Mouse (Mus musculus) MEL (cell line): ENCODE measurements at regions not wholly inside any gene's neighbourhood (a gene's known extent, or its start where the extent isn't known, plus 50 kb on each side); places are given as distances from the start of the nearest gene placed in this dataset.

ENCODE experiments used
- DNase-seq: peaks from one replicate; pipeline ENCODE4 v3.0.0; 2011; ENCODE audit warnings: low read depth, low spot score
- H3K27ac ChIP-seq: 2 replicates; pipeline ENCODE4 v1.5.1; 2012; ENCODE audit warnings: low read depth, mild to moderate bottlenecking, control low read depth, low read length, moderate library complexity; ENCODE audit not compliant: control insufficient read depth
- H3K27me3 ChIP-seq, 2 experiments: fragments of 150-350 bp in 1 of 2; sonication (generic) in 1 of 2; 2 replicates each; pipeline ENCODE4 v1.6.1; 2012; ENCODE audit warnings: low read length in 2 of 2, mild to moderate bottlenecking in 2 of 2, improper control_type of control experiment in 1 of 2, moderate library complexity in 1 of 2; ENCODE audit not compliant: insufficient read depth in 2 of 2, control insufficient read depth in 1 of 2
- H3K36me3 ChIP-seq, 2 experiments: 2 replicates each; pipeline ENCODE4 v1.6.1; 2012 to 2014; ENCODE audit warnings: low read length in 2 of 2, improper control_type of control experiment in 1 of 2, inconsistent platforms in 1 of 2, mild to moderate bottlenecking in 1 of 2; ENCODE audit not compliant: insufficient read depth in 2 of 2, control insufficient read depth in 1 of 2
- H3K4me1 ChIP-seq, 2 experiments: fragments of 150-350 bp in 1 of 2; sonication (generic) in 1 of 2; 2 replicates each; pipeline ENCODE4 v1.6.1; 2012; ENCODE audit warnings: low read length in 2 of 2, improper control_type of control experiment in 1 of 2, mild to moderate bottlenecking in 1 of 2; ENCODE audit not compliant: insufficient read depth in 2 of 2, control insufficient read depth in 1 of 2
- H3K4me3 ChIP-seq, 2 experiments: fragments of 150-350 bp in 1 of 2; sonication (generic) in 1 of 2; 2 replicates each; pipeline ENCODE4 v1.5.1; 2012; ENCODE audit warnings: low read depth in 2 of 2, low read length in 2 of 2, mild to moderate bottlenecking in 2 of 2, moderate library complexity in 2 of 2, control low read depth in 1 of 2, improper control_type of control experiment in 1 of 2; ENCODE audit not compliant: control insufficient read depth in 1 of 2, insufficient read depth in 1 of 2
- H3K79me2 ChIP-seq: 2 replicates; pipeline ENCODE4 v1.6.1; 2012; ENCODE audit warnings: mild to moderate bottlenecking, low read length, moderate library complexity; ENCODE audit not compliant: control insufficient read depth, poor library complexity, insufficient read depth
- H3K9ac ChIP-seq: 2 replicates; pipeline ENCODE4 v1.6.1; 2012; ENCODE audit warnings: low read depth, mild to moderate bottlenecking, control low read depth, low read length, moderate library complexity; ENCODE audit not compliant: control insufficient read depth, poor library complexity, severe bottlenecking
- H3K9me3 ChIP-seq: fragments of 150-350 bp; sonication (generic); replicated peaks from 2 replicates; pipeline ENCODE4 v1.6.1; 2012; ENCODE audit warnings: mild to moderate bottlenecking, low read length, improper control_type of control experiment, moderate library complexity; ENCODE audit not compliant: insufficient read depth
- BHLHE40 ChIP-seq: IDR thresholded peaks from 2 replicates; pipeline ENCODE4 v1.6.1; 2012; ENCODE audit warnings: low read depth, mild to moderate bottlenecking, inconsistent platforms, low read length, improper control_type of control experiment, borderline replicate concordance
- CHD1 ChIP-seq: IDR thresholded peaks from 2 replicates; pipeline ENCODE4 v1.6.1; 2012; ENCODE audit warnings: low read depth, mild to moderate bottlenecking, inconsistent platforms, low read length, improper control_type of control experiment
- CHD2 ChIP-seq: IDR thresholded peaks from 2 replicates; pipeline ENCODE4 v1.6.1; 2011; ENCODE audit warnings: low read length, improper control_type of control experiment
- CTCF ChIP-seq, 3 experiments: IDR thresholded peaks in 2 of 3; conservative IDR thresholded peaks in 1 of 3; 2 replicates each; pipeline ENCODE4 v1.5.1; 2011 to 2012; ENCODE audit warnings: low read length in 3 of 3, low read depth in 2 of 3, mild to moderate bottlenecking in 2 of 3, improper control_type of control experiment in 1 of 3, inconsistent platforms in 1 of 3, mixed read lengths in 1 of 3, moderate library complexity in 1 of 3; ENCODE audit not compliant: control insufficient read depth in 1 of 3, insufficient read depth in 1 of 3, poor library complexity in 1 of 3, severe bottlenecking in 1 of 3
- E2F4 ChIP-seq: IDR thresholded peaks from 2 replicates; pipeline ENCODE4 v1.6.1; 2011; ENCODE audit warnings: low read depth, low read length, improper control_type of control experiment, borderline replicate concordance
- ETS1 ChIP-seq: IDR thresholded peaks from 2 replicates; pipeline ENCODE4 v1.6.1; 2012; ENCODE audit warnings: low read depth, mild to moderate bottlenecking, inconsistent platforms, low read length, improper control_type of control experiment, moderate library complexity
- GABPA ChIP-seq: IDR thresholded peaks from 2 replicates; pipeline ENCODE4 v1.6.1; 2012; ENCODE audit warnings: low read depth, mild to moderate bottlenecking, inconsistent platforms, low read length, improper control_type of control experiment, moderate library complexity
- GATA1 ChIP-seq: IDR thresholded peaks from 2 replicates; pipeline ENCODE4 v1.6.1; 2011; ENCODE audit warnings: low read depth, low read length, improper control_type of control experiment
- HCFC1 ChIP-seq: IDR thresholded peaks from 2 replicates; pipeline ENCODE4 v1.6.1; 2012; ENCODE audit warnings: low read depth, mild to moderate bottlenecking, inconsistent platforms, low read length, improper control_type of control experiment, moderate library complexity
- KAT2A ChIP-seq: conservative IDR thresholded peaks from 2 replicates; pipeline ENCODE4 v1.6.1; 2012; ENCODE audit warnings: low read depth, low read length, improper control_type of control experiment, inconsistent platforms
- MAX ChIP-seq: IDR thresholded peaks from 2 replicates; pipeline ENCODE4 v1.6.1; 2011; ENCODE audit warnings: low read length, improper control_type of control experiment
- MEF2A ChIP-seq: IDR thresholded peaks from 2 replicates; pipeline ENCODE4 v1.6.1; 2014; ENCODE audit warnings: low read depth, mild to moderate bottlenecking, inconsistent platforms, low read length, improper control_type of control experiment; ENCODE audit not compliant: poor library complexity, insufficient replicate concordance, severe bottlenecking; ENCODE audit errors: extremely low read depth
- MYC ChIP-seq: IDR thresholded peaks from 2 replicates; pipeline ENCODE4 v1.6.1; 2011; ENCODE audit warnings: low read depth, mild to moderate bottlenecking, low read length, improper control_type of control experiment, moderate library complexity
- NRF1 ChIP-seq: IDR thresholded peaks from 2 replicates; pipeline ENCODE4 v1.6.1; 2014; ENCODE audit warnings: low read depth, mild to moderate bottlenecking, inconsistent platforms, low read length, improper control_type of control experiment, moderate library complexity; ENCODE audit not compliant: poor library complexity, insufficient read depth, severe bottlenecking
- POLR2AphosphoS2 ChIP-seq: IDR thresholded peaks from 2 replicates; pipeline ENCODE4 v1.6.1; 2011; ENCODE audit warnings: low read length, improper control_type of control experiment
- POLR2AphosphoS5 ChIP-seq: IDR thresholded peaks from 2 replicates; pipeline ENCODE4 v1.6.1; 2012; ENCODE audit warnings: low read depth, borderline replicate concordance, mild to moderate bottlenecking, inconsistent platforms, low read length, moderate library complexity, mixed read lengths
- RAD21 ChIP-seq: IDR thresholded peaks from 2 replicates; pipeline ENCODE4 v1.6.1; 2011; ENCODE audit warnings: mild to moderate bottlenecking, low read depth, low read length, improper control_type of control experiment
- SIN3A ChIP-seq: IDR thresholded peaks from 2 replicates; pipeline ENCODE4 v1.6.1; 2012; ENCODE audit warnings: low read length, improper control_type of control experiment, inconsistent platforms
- SMC3 ChIP-seq: IDR thresholded peaks from 2 replicates; pipeline ENCODE4 v1.6.1; 2011; ENCODE audit warnings: low read depth, low read length, improper control_type of control experiment
- TAL1 ChIP-seq: IDR thresholded peaks from 2 replicates; pipeline ENCODE4 v1.6.1; 2012; ENCODE audit warnings: mild to moderate bottlenecking, inconsistent platforms, low read length, moderate library complexity, mixed read lengths
- TBP ChIP-seq: IDR thresholded peaks from 2 replicates; pipeline ENCODE4 v1.8.0; 2011; ENCODE audit warnings: low read depth, low read length, improper control_type of control experiment
- UBTF ChIP-seq: IDR thresholded peaks from 2 replicates; pipeline ENCODE4 v1.6.1; 2012; ENCODE audit warnings: low read depth, mild to moderate bottlenecking, inconsistent platforms, low read length, improper control_type of control experiment, moderate library complexity, borderline replicate concordance; ENCODE audit not compliant: insufficient read depth
- USF1 ChIP-seq: IDR thresholded peaks from 2 replicates; pipeline ENCODE4 v1.6.1; 2014; ENCODE audit warnings: low read depth, mild to moderate bottlenecking, inconsistent platforms, low read length, improper control_type of control experiment, moderate library complexity
- ZKSCAN1 ChIP-seq: IDR thresholded peaks from 2 replicates; pipeline ENCODE4 v1.6.1; 2012; ENCODE audit warnings: low read depth, mild to moderate bottlenecking, inconsistent platforms, low read length, improper control_type of control experiment, moderate library complexity
- ZNF384 ChIP-seq: IDR thresholded peaks from 2 replicates; pipeline ENCODE4 v1.6.1; 2012; ENCODE audit warnings: low read depth, mild to moderate bottlenecking, inconsistent platforms, low read length, improper control_type of control experiment

- H3K9ac ChIP-seq: no peak overlapping the region
- H3K27me3 ChIP-seq: no peaks in the 10 kb centered on the region
- no peak overlapping the region for H3K4me3 ChIP-seq
These were observed 106.8 kb upstream of the Pdc start for GRCm38 (mm10) chr1:150212454-150212853.

GRCm38 (mm10) chr1:150216672-150217071, 102.5 kb upstream of the Pdc start:
- Histone ChIP-seq H3K27ac (no peak overlapping the region), H3K27me3 (no peaks in the 10 kb centered on the region), H3K79me2 (no peaks in the 10 kb centered on the region)
- TF ChIP-seq ZKSCAN1 (no peak), HCFC1 (no peak), CHD1 (no peak), NRF1 (no peak), CHD2 (no peak), MYC (no peak), MEF2A (no peak), CTCF (IDR thresholded peaks at IDR 0.05 in 2 of 3, conservative IDR thresholded peaks at IDR 0.05 in 1 of 3; ENCODE audit: control insufficient read depth in 1 of 3, insufficient read depth in 1 of 3, low read depth in 2 of 3, low read length in 3 of 3, poor library complexity in 1 of 3, severe bottlenecking in 1 of 3) (no peak), BHLHE40 (no peak), TBP (no peak), E2F4 (no peak), RAD21 (no peak), UBTF (no peak), TAL1 (no peak), SMC3 (no peak), POLR2AphosphoS5 (no peak), USF1 (no peak), GATA1 (no peak)
- TF ChIP-seq, all 39 proteins: peak for 0
- H3K9me3 ChIP-seq: no peaks in the 10 kb centered on the region
- no peak overlapping the region for H3K9ac ChIP-seq
- H3K4me3 ChIP-seq: no peak overlapping the region
- peaks cover 10 to 15% of the 10 kb centered on the region in 2 experiments for H3K4me1 ChIP-seq
- H3K36me3 ChIP-seq: peaks cover 0 to 20% of the 10 kb centered on the region in 2 experiments; a peak in 2 of 4 replicates
- DNase-seq: no peak

More at GRCm38 (mm10) chr1:150212454-150212853, 106.8 kb upstream of the Pdc start:
- Histone ChIP-seq H3K79me2 (no peaks in the 10 kb centered on the region), H3K36me3 (peaks cover 0 to 4% of the 10 kb centered on the region in 2 experiments; a peak in 2 of 4 replicates), H3K27ac (no peak overlapping the region), H3K9me3 (no peaks in the 10 kb centered on the region), H3K4me1 (0 out of 4 replicates have a peak, but pooled peaks cover 0 to 1% of the 10 kb centered on the region in 2 experiments)
- TF ChIP-seq SMC3 (no peak), MAX (no peak), MEF2A (no peak), POLR2AphosphoS2 (no peak), MYC (no peak), ETS1 (no peak), GABPA (no peak), SIN3A (no peak), ZNF384 (no peak), USF1 (no peak), HCFC1 (no peak), KAT2A (no peak), E2F4 (no peak), UBTF (no peak), CTCF (IDR thresholded peaks at IDR 0.05 in 2 of 3, conservative IDR thresholded peaks at IDR 0.05 in 1 of 3; ENCODE audit: control insufficient read depth in 1 of 3, insufficient read depth in 1 of 3, low read depth in 2 of 3, low read length in 3 of 3, poor library complexity in 1 of 3, severe bottlenecking in 1 of 3) (no peak), CHD2 (no peak)
- no peak for DNase-seq
